Mouse (Mus musculus) right cerebral cortex, adult 2 months (tissue): ENCODE measurements around the gene Actr6.
"Not testable (repeated sequence)": the region's sequence is repeated elsewhere in the genome, so short reads cannot be mapped to it uniquely, and the experiment has no call there.

Experiments used
- DNase-seq, 2 experiments: peaks; one replicate each; pipeline ENCODE4 v3.0.0; 2021 to 2022; ENCODE audit warnings: low spot score in 2 of 2

Actr6 gene

GRCm38 (mm10) chr10:89680517-89680916, 51.6 kb downstream of the Actr6 start:
- DNase-seq: no peak

- no peak for DNase-seq
These were observed 52.6 kb downstream of the Actr6 start for GRCm38 (mm10) chr10:89679448-89679847.

- no peak for DNase-seq
These were observed 54.0 kb downstream of the Actr6 start for GRCm38 (mm10) chr10:89678054-89678453.

GRCm38 (mm10) chr10:89676609-89677008, 55.5 kb downstream of the Actr6 start:
- no peak for DNase-seq

GRCm38 (mm10) chr10:89670371-89670770, 61.7 kb downstream of the Actr6 start:
- DNase-seq: not testable (repeated sequence)

- no peak for DNase-seq
These were observed 64.5 kb downstream of the Actr6 start for GRCm38 (mm10) chr10:89667571-89667970.

- no peak for DNase-seq
These were observed 66.4 kb downstream of the Actr6 start for GRCm38 (mm10) chr10:89665679-89666078.

GRCm38 (mm10) chr10:89664977-89665645, 67.0 kb downstream of the Actr6 start:
- DNase-seq: no peak
